ENCODE assay signal across 8 mouse cellular contexts in genomic region chr10:59322271-59322670, GRCm38 (mm10). TPM values are rescaled to one million over a fixed set of nuclear protein-coding genes. Genes with fewer than 3 reads are reported as not detected.
DNase-seq lines count a peak whose midpoint lies in the region; ATAC-seq and TF ChIP-seq lines count a peak whose summit lies in the region.

No protein-coding gene starts in this region.

- no peak for DNase-seq in layer of hippocampus, adult 2 months (ENCODE audit: low spot score in 2 of 2)
- no peak for DNase-seq in layer of hippocampus, postnatal 36 days
- DNase-seq in embryonic facial prominence, embryonic 14.5 days (ENCODE audit: low spot score): no peak
- peak; percentile 21 for DNase-seq in neural tube, embryonic 10.5 days (ENCODE audit: extremely low spot score, low spot score)
- DNase-seq in frontal cortex, postnatal 14 days (ENCODE audit: low spot score in 2 of 2): no peak
- no peak for DNase-seq in left cerebral cortex, adult 8-10 months (ENCODE audit: low spot score in 2 of 2)
- no peak for DNase-seq in kidney, adult 11 months

- H3K4me3 ChIP-seq in layer of hippocampus, adult 2 months: no peak overlapping the region
- peak overlapping the region; percentile 66 for H3K4me3 ChIP-seq in embryonic facial prominence, embryonic 14.5 days (ENCODE audit: low read depth, low read length)
- H3K4me3 ChIP-seq in intestine, embryonic 15.5 days (replicated peaks): no peak overlapping the region

- H3K9ac ChIP-seq in embryonic facial prominence, embryonic 14.5 days (ENCODE audit: low read depth, low read length): peak overlapping the region; percentile 84; the same call in 1 of the 2 replicates
- H3K9ac ChIP-seq in intestine, embryonic 15.5 days: no peak overlapping the region

- WGBS in embryonic facial prominence, embryonic 14.5 days: 45% methylated on average over 4 of the region's 4 CpGs
- WGBS in intestine, embryonic 15.5 days: 73% methylated on average over 4 of the region's 4 CpGs

- no peaks in the 10 kb centered on the region for H3K27me3 ChIP-seq in embryonic facial prominence, embryonic 14.5 days (replicated peaks; ENCODE audit: control insufficient read depth, insufficient read depth, low read length)
- H3K27me3 ChIP-seq in intestine, embryonic 15.5 days (replicated peaks): no peaks in the 10 kb centered on the region

- no peak for TF ChIP-seq CTCF in layer of hippocampus, adult 2 months (conservative IDR thresholded peaks at IDR 0.05)

- H3K27ac ChIP-seq in layer of hippocampus, adult 2 months: peak overlapping the region; percentile 95
- H3K27ac ChIP-seq in embryonic facial prominence, embryonic 14.5 days (replicated peaks; ENCODE audit: low read depth, low read length): peak overlapping the region; percentile 81
- 0 out of 2 replicates have a peak overlapping the region, but pooled peaks have one; percentile 18 for H3K27ac ChIP-seq in intestine, embryonic 15.5 days

- peaks cover 24% of the 10 kb centered on the region for H3K4me1 ChIP-seq in embryonic facial prominence, embryonic 14.5 days (ENCODE audit: control insufficient read depth, insufficient read depth, low read length)
- no peaks in the 10 kb centered on the region; the same call in 1 of the 2 replicates for H3K4me1 ChIP-seq in intestine, embryonic 15.5 days (replicated peaks)

- no peak for ATAC-seq in embryonic facial prominence, embryonic 14.5 days (ENCODE audit: low read depth)
- ATAC-seq in intestine, embryonic 15.5 days: no peak

- peak overlapping the region; percentile 63 for H3K4me2 ChIP-seq in embryonic facial prominence, embryonic 14.5 days (ENCODE audit: low read depth, low read length)
- peak overlapping the region; percentile 66 for H3K4me2 ChIP-seq in intestine, embryonic 15.5 days (replicated peaks)

- no peaks in the 10 kb centered on the region for H3K36me3 ChIP-seq in embryonic facial prominence, embryonic 14.5 days (ENCODE audit: control insufficient read depth, insufficient read depth, low read length)
- H3K36me3 ChIP-seq in intestine, embryonic 15.5 days: no peaks in the 10 kb centered on the region

- H3K9me3 ChIP-seq in embryonic facial prominence, embryonic 14.5 days (ENCODE audit: control insufficient read depth, low read length): no peaks in the 10 kb centered on the region
- no peaks in the 10 kb centered on the region for H3K9me3 ChIP-seq in intestine, embryonic 15.5 days

RNA-seq across cellular contexts. Expression of gene P4ha1, which starts 0.8 kb away (rescaled TPM):
- 10 to 100 TPM; 41.9 to 48.9 TPM for total RNA-seq in layer of hippocampus, adult 2 months (2021)
- 10 to 100 TPM; 58.0 to 69.5 TPM for total RNA-seq in layer of hippocampus, postnatal 36 days (2021)
- polyA plus RNA-seq in embryonic facial prominence, embryonic 14.5 days (2014; fragmentation: Nextera tagmentation; extraction: Ambion mirVana): 120 and 121 TPM in 2 replicates
- polyA plus RNA-seq in intestine, embryonic 15.5 days (2015; fragmentation: Nextera tagmentation; extraction: Ambion mirVana): 64.7 and 73.8 TPM in 2 replicates
- 10 to 100 TPM; 30.4 to 37.8 (median 35.9) TPM for total RNA-seq in left cerebral cortex, adult 8-10 months (2022)

Comparison
In these comparisons a context has a peak if more than half of its experiments do, and no peak if none do; other contexts are left out.
1. H3K27ac ChIP-seq: peak in every context shown above with its lines; median percentile 95 in layer of hippocampus, adult 2 months; 81 in embryonic facial prominence, embryonic 14.5 days; 18 in intestine, embryonic 15.5 days.